Comparison of ENCODE assay signal across 21 mouse cellular contexts in genomic region chr2:165415141-165415721, GRCm38 (mm10). TPM values are rescaled to one million over a fixed set of nuclear protein-coding genes. Genes with fewer than 3 reads are reported as not detected.
DNase-seq lines count a peak whose midpoint lies in the region; ATAC-seq and TF ChIP-seq lines count a peak whose summit lies in the region.
"Had no signal": no experiment of that assay in that cellular context is flagged by ENCODE, and none has a peak within 500 bp of the region (broad histone marks: within the 10 kb centered on the region; RNA-seq: fewer than 3 reads in every experiment).

No protein-coding gene starts in this region.

- no peak for DNase-seq in forebrain, embryonic 10.5 days (ENCODE audit: extremely low spot score, low spot score)
- peak; percentile 75 for DNase-seq in embryonic facial prominence, embryonic 11.5 days (ENCODE audit: low spot score)
- peak; percentile 41 for DNase-seq in forelimb bud, embryonic 11.5 days (ENCODE audit: low read depth, low spot score)
- no peak for DNase-seq in thymus, adult 2 months
- DNase-seq in gastrocnemius, adult 2 months, result no peak
- DNase-seq: cerebellum, postnatal 14 days; heart, adult 2 months; heart, postnatal 10 days; kidney, postnatal 25 days; spleen, adult 18-20 months had no signal

- no peak for TF ChIP-seq CTCF in thymus, adult 2 months (IDR thresholded peaks at IDR 0.05; ENCODE audit: borderline replicate concordance, control insufficient read depth, extremely low read depth, insufficient read depth, low read length, poor library complexity)
- TF ChIP-seq CTCF in gastrocnemius, adult 2 months (IDR thresholded peaks at IDR 0.05), result no peak

- peaks cover 55% of the 10 kb centered on the region for H3K4me1 ChIP-seq in forebrain, embryonic 10.5 days
- peaks cover 18% of the 10 kb centered on the region for H3K4me1 ChIP-seq in forebrain, embryonic 16.5 days (replicated peaks; ENCODE audit: control insufficient read depth, insufficient read depth, low read length)
- peaks cover 13% of the 10 kb centered on the region; the same call in 1 of the 2 replicates for H3K4me1 ChIP-seq in embryonic facial prominence, embryonic 11.5 days (ENCODE audit: control insufficient read depth, insufficient read depth, low read length)
- peaks cover 33% of the 10 kb centered on the region for H3K4me1 ChIP-seq in limb, embryonic 12.5 days (replicated peaks)
- no peaks in the 10 kb centered on the region for H3K4me1 ChIP-seq in thymus, adult 2 months (replicated peaks; ENCODE audit: control insufficient read depth, insufficient read depth, low read length)

- H3K36me3 ChIP-seq in forebrain, embryonic 10.5 days (replicated peaks), result no peaks in the 10 kb centered on the region
- no peaks in the 10 kb centered on the region for H3K36me3 ChIP-seq in forebrain, embryonic 16.5 days (ENCODE audit: control insufficient read depth, insufficient read depth)
- no peaks in the 10 kb centered on the region for H3K36me3 ChIP-seq in embryonic facial prominence, embryonic 11.5 days (replicated peaks; ENCODE audit: control insufficient read depth, insufficient read depth, low read depth, low read length)
- H3K36me3 ChIP-seq in limb, embryonic 12.5 days, result no peaks in the 10 kb centered on the region
- H3K36me3 ChIP-seq in thymus, adult 2 months (ENCODE audit: control insufficient read depth, insufficient read depth, low read length), result no peaks in the 10 kb centered on the region
- H3K36me3 ChIP-seq: neural tube, embryonic 12.5 days had no signal

- H3K9me3 ChIP-seq in forebrain, embryonic 10.5 days, result no peaks in the 10 kb centered on the region
- H3K9me3 ChIP-seq in forebrain, embryonic 16.5 days (ENCODE audit: control insufficient read depth, low read length), result no peaks in the 10 kb centered on the region
- no peaks in the 10 kb centered on the region for H3K9me3 ChIP-seq in embryonic facial prominence, embryonic 11.5 days (replicated peaks; ENCODE audit: control insufficient read depth, low read length)
- no peaks in the 10 kb centered on the region for H3K9me3 ChIP-seq in limb, embryonic 12.5 days
- H3K9me3 ChIP-seq: megakaryocyte, embryonic 14.5 days; neural tube, embryonic 12.5 days had no signal

- TF ChIP-seq POLR2A in thymus, adult 2 months (IDR thresholded peaks at IDR 0.05; ENCODE audit: control insufficient read depth, extremely low read depth, insufficient read depth, low read length, poor library complexity), result no peak

- intact Hi-C loops in gastrocnemius, adult 2 months (cut with DNase I), result no loop called here

- no peak overlapping the region for H3K4me3 ChIP-seq in forebrain, embryonic 10.5 days
- no peak overlapping the region for H3K4me3 ChIP-seq in forebrain, embryonic 16.5 days (replicated peaks; ENCODE audit: low read length)
- no peak overlapping the region for H3K4me3 ChIP-seq in embryonic facial prominence, embryonic 11.5 days (ENCODE audit: low read depth, low read length)
- H3K4me3 ChIP-seq in limb, embryonic 12.5 days (replicated peaks), result no peak overlapping the region
- H3K4me3 ChIP-seq in thymus, adult 2 months (ENCODE audit: control insufficient read depth, insufficient read depth, low read length), result no peak overlapping the region
- H3K4me3 ChIP-seq in gastrocnemius, adult 2 months, result no peak overlapping the region
- H3K4me3 ChIP-seq: heart, adult 2 months; megakaryocyte, embryonic 14.5 days; neural tube, embryonic 12.5 days had no signal

- H3K9ac ChIP-seq in forebrain, embryonic 16.5 days (replicated peaks; ENCODE audit: low read depth, low read length), result no peak overlapping the region
- no peak overlapping the region for H3K9ac ChIP-seq in embryonic facial prominence, embryonic 11.5 days (replicated peaks; ENCODE audit: low read length)
- no peak overlapping the region for H3K9ac ChIP-seq in limb, embryonic 12.5 days (replicated peaks)
- H3K9ac ChIP-seq: neural tube, embryonic 12.5 days had no signal

- no peak for ATAC-seq in forebrain, embryonic 16.5 days
- no peak for ATAC-seq in embryonic facial prominence, embryonic 11.5 days (replicated peaks; ENCODE audit: insufficient number of reproducible peaks, low FRiP score, low TSS enrichment, low read depth)
- ATAC-seq in limb, embryonic 12.5 days (ENCODE audit: insufficient number of reproducible peaks, insufficient read depth, low FRiP score, low TSS enrichment, low read depth), result no peak
- ATAC-seq in megakaryocyte-erythroid progenitor cell, adult 5-6 weeks (replicated peaks; ENCODE audit: low FRiP score, low TSS enrichment, poor library complexity, severe bottlenecking), result no peak
- ATAC-seq: intestine, embryonic 16.5 days; lung, postnatal 0 days; Patski had no signal

- peak overlapping the region; percentile 83 for H3K27ac ChIP-seq in forebrain, embryonic 10.5 days
- H3K27ac ChIP-seq in forebrain, embryonic 16.5 days (ENCODE audit: low read length), result no peak overlapping the region
- peak overlapping the region; percentile 43 for H3K27ac ChIP-seq in embryonic facial prominence, embryonic 11.5 days (replicated peaks; ENCODE audit: low read depth, low read length)
- peak overlapping the region; percentile 56; the same call in 1 of the 2 replicates for H3K27ac ChIP-seq in limb, embryonic 12.5 days
- H3K27ac ChIP-seq in thymus, adult 2 months (ENCODE audit: control insufficient read depth, insufficient read depth, low read length), result no peak overlapping the region
- H3K27ac ChIP-seq in gastrocnemius, adult 2 months, result no peak overlapping the region
- H3K27ac ChIP-seq: heart, adult 2 months; neural tube, embryonic 12.5 days had no signal

- H3K4me2 ChIP-seq in forebrain, embryonic 16.5 days (ENCODE audit: low read length), result no peak overlapping the region
- H3K4me2 ChIP-seq in embryonic facial prominence, embryonic 11.5 days (ENCODE audit: low read depth, low read length), result no peak overlapping the region
- no peak overlapping the region for H3K4me2 ChIP-seq in limb, embryonic 12.5 days
- H3K4me2 ChIP-seq: neural tube, embryonic 12.5 days had no signal

- 44% methylated on average over 11 of the region's 11 CpGs for WGBS in forebrain, embryonic 10.5 days
- WGBS in forebrain, embryonic 16.5 days, result 33% methylated on average over 11 of the region's 11 CpGs
- 22% methylated on average over 11 of the region's 11 CpGs for WGBS in embryonic facial prominence, embryonic 11.5 days
- WGBS in limb, embryonic 12.5 days, result 25% methylated on average over 11 of the region's 11 CpGs
- 80% methylated on average over 11 of the region's 11 CpGs for WGBS in thymus, adult 2 months

- H3K27me3 ChIP-seq in forebrain, embryonic 10.5 days (ENCODE audit: poor library complexity, severe bottlenecking), result no peaks in the 10 kb centered on the region
- no peaks in the 10 kb centered on the region for H3K27me3 ChIP-seq in forebrain, embryonic 16.5 days (replicated peaks; ENCODE audit: control insufficient read depth, insufficient read depth, low read length)
- H3K27me3 ChIP-seq in embryonic facial prominence, embryonic 11.5 days (ENCODE audit: control insufficient read depth, insufficient read depth, low read length), result no peaks in the 10 kb centered on the region
- no peaks in the 10 kb centered on the region for H3K27me3 ChIP-seq in limb, embryonic 12.5 days
- H3K27me3 ChIP-seq in thymus, adult 2 months (ENCODE audit: control insufficient read depth, insufficient read depth, low read length), result no peaks in the 10 kb centered on the region
- H3K27me3 ChIP-seq: neural tube, embryonic 12.5 days had no signal

RNA-seq across cellular contexts. Expression of gene Ocstamp, which starts 15.0 kb away (rescaled TPM):
- 0.05 and 0.15 TPM in 2 replicates for polyA plus RNA-seq in forebrain, embryonic 10.5 days (2016; fragmentation: Nextera tagmentation; extraction: Ambion mirVana)
- polyA plus RNA-seq in forebrain, embryonic 16.5 days (2015; fragmentation: Nextera tagmentation; extraction: Ambion mirVana), result not detected in 2 replicates
- polyA plus RNA-seq in embryonic facial prominence, embryonic 11.5 days (2014; fragmentation: Nextera tagmentation; extraction: Ambion mirVana), result 0.13 and 0.29 TPM in 2 replicates
- polyA plus RNA-seq in limb, embryonic 12.5 days (2016; fragmentation: Nextera tagmentation; extraction: Ambion mirVana), result not detected in 2 replicates
- polyA plus RNA-seq in thymus, adult 2 months (2012; rRNA removed), result 0.37 and 0.44 TPM in 2 replicates
- total RNA-seq in megakaryocyte-erythroid progenitor cell, adult 5-6 weeks (2014; fragmentation: Nextera tagmentation), result not detected in 2 replicates
- not detected in 2 replicates for total RNA-seq in megakaryocyte-erythroid progenitor cell, adult 5-6 weeks (2017)
- total RNA-seq in gastrocnemius, adult 2 months (2021), result under 1 TPM in 1 of 2 experiments, not detected in 1; 0.11 TPM
- total RNA-seq: heart, adult 2 months; heart, postnatal 10 days; left cerebral cortex, adult 18-20 months had no signal
- polyA plus RNA-seq: Patski had no signal

RNA-seq across cellular contexts. Expression of gene Zfp334, which starts 27.2 kb away (rescaled TPM):
- polyA plus RNA-seq in forebrain, embryonic 10.5 days (2016; fragmentation: Nextera tagmentation; extraction: Ambion mirVana), result 20.3 and 21.1 TPM in 2 replicates
- polyA plus RNA-seq in forebrain, embryonic 16.5 days (2015; fragmentation: Nextera tagmentation; extraction: Ambion mirVana), result 12.3 and 13.4 TPM in 2 replicates
- polyA plus RNA-seq in embryonic facial prominence, embryonic 11.5 days (2014; fragmentation: Nextera tagmentation; extraction: Ambion mirVana), result 19.9 and 22.0 TPM in 2 replicates
- polyA plus RNA-seq in limb, embryonic 12.5 days (2016; fragmentation: Nextera tagmentation; extraction: Ambion mirVana), result 17.4 and 18.4 TPM in 2 replicates
- 0.23 and 0.31 TPM in 2 replicates for polyA plus RNA-seq in thymus, adult 2 months (2012; rRNA removed)
- not detected in 2 replicates for total RNA-seq in megakaryocyte-erythroid progenitor cell, adult 5-6 weeks (2014; fragmentation: Nextera tagmentation)
- not detected in 2 replicates for total RNA-seq in megakaryocyte-erythroid progenitor cell, adult 5-6 weeks (2017)
- 1 to 10 TPM; 2.3 TPM for total RNA-seq in gastrocnemius, adult 2 months (2021)

RNA-seq across cellular contexts. Expression of gene Zfp663, which starts 46.7 kb away (rescaled TPM):
- polyA plus RNA-seq in forebrain, embryonic 10.5 days (2016; fragmentation: Nextera tagmentation; extraction: Ambion mirVana), result 4.7 and 4.9 TPM in 2 replicates
- polyA plus RNA-seq in forebrain, embryonic 16.5 days (2015; fragmentation: Nextera tagmentation; extraction: Ambion mirVana), result 6.3 and 6.6 TPM in 2 replicates
- 2.7 and 4.9 TPM in 2 replicates for polyA plus RNA-seq in embryonic facial prominence, embryonic 11.5 days (2014; fragmentation: Nextera tagmentation; extraction: Ambion mirVana)
- polyA plus RNA-seq in limb, embryonic 12.5 days (2016; fragmentation: Nextera tagmentation; extraction: Ambion mirVana), result 0.74 and 1.2 TPM in 2 replicates
- polyA plus RNA-seq in thymus, adult 2 months (2012; rRNA removed), result not detected in 2 replicates
- not detected in 2 replicates for total RNA-seq in megakaryocyte-erythroid progenitor cell, adult 5-6 weeks (2014; fragmentation: Nextera tagmentation)
- total RNA-seq in megakaryocyte-erythroid progenitor cell, adult 5-6 weeks (2017), result not detected in 2 replicates
- not detected for total RNA-seq in gastrocnemius, adult 2 months (2021)
- total RNA-seq: gastrocnemius, adult 18-20 months; heart, adult 2 months; heart, postnatal 10 days; left cerebral cortex, adult 18-20 months had no signal
- polyA plus RNA-seq: heart, adult 2 months; Patski; urinary bladder, adult 2 months had no signal

RNA-seq across cellular contexts. Expression of gene Slc13a3, which starts 57.8 kb away (rescaled TPM):
- polyA plus RNA-seq in forebrain, embryonic 10.5 days (2016; fragmentation: Nextera tagmentation; extraction: Ambion mirVana), result 0.69 and 0.77 TPM in 2 replicates
- 6.5 and 9.7 TPM in 2 replicates for polyA plus RNA-seq in forebrain, embryonic 16.5 days (2015; fragmentation: Nextera tagmentation; extraction: Ambion mirVana)
- polyA plus RNA-seq in embryonic facial prominence, embryonic 11.5 days (2014; fragmentation: Nextera tagmentation; extraction: Ambion mirVana), result 0.27 and 0.43 TPM in 2 replicates
- polyA plus RNA-seq in limb, embryonic 12.5 days (2016; fragmentation: Nextera tagmentation; extraction: Ambion mirVana), result 0.06 TPM in 1 of 2 replicates, not detected in the other
- polyA plus RNA-seq in thymus, adult 2 months (2012; rRNA removed), result 2.1 and 2.2 TPM in 2 replicates
- not detected in 2 replicates for total RNA-seq in megakaryocyte-erythroid progenitor cell, adult 5-6 weeks (2014; fragmentation: Nextera tagmentation)
- total RNA-seq in megakaryocyte-erythroid progenitor cell, adult 5-6 weeks (2017), result not detected in 2 replicates
- total RNA-seq in gastrocnemius, adult 2 months (2021), result under 1 TPM in 1 of 2 experiments, not detected in 1; 0.08 TPM

Comparison
In these comparisons a context has a peak if more than half of its experiments do, and no peak if none do; other contexts are left out.
1. H3K27ac ChIP-seq: peak in forebrain, embryonic 10.5 days (single experiment), embryonic facial prominence, embryonic 11.5 days (single experiment) and limb, embryonic 12.5 days (single experiment); none in forebrain, embryonic 16.5 days (single experiment), thymus, adult 2 months (single experiment) and gastrocnemius, adult 2 months (single experiment).
2. DNase-seq: peak in embryonic facial prominence, embryonic 11.5 days (single experiment) and forelimb bud, embryonic 11.5 days (single experiment); none in forebrain, embryonic 10.5 days (single experiment), thymus, adult 2 months (single experiment) and gastrocnemius, adult 2 months (single experiment).
3. RNA of gene Zfp334, which starts 27.2 kb away (polyA plus RNA-seq): 19.9 to 22.0 TPM in embryonic facial prominence, embryonic 11.5 days, 20.3 to 21.1 TPM in forebrain, embryonic 10.5 days, 17.4 to 18.4 TPM in limb, embryonic 12.5 days and 12.3 to 13.4 TPM in forebrain, embryonic 16.5 days; 0.23 to 0.31 TPM in thymus, adult 2 months; every median in the first group is over 10 times any median in the second.